Mouse (Mus musculus): Measurements from ENCODE around the gene Glyatl3.

Gene Glyatl3

DNA sequence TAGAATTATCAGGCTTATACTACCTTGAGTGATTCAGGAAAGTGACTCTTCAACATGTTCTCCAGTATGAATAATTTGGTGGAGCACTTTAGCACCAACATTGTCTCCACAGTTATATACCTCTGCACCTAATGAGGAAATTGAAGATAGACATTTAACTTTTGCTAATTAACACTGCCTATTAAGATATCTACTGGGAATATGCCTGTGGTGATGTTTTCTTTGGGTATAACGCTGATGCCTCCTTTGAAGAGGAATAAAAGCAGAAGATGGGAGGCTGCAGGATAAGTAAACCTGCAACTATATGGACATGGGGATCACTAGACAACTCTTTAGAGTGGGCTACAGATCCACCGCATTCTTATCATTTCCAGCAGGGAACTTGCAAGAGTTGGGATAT, at the start of gene Glyatl3:
TSS of gene Glyatl3 (minus strand) at position 101 of the 400 bp plus-strand sequence.
- no peak for ATAC-seq (ENCODE audit: low TSS enrichment)

DNA sequence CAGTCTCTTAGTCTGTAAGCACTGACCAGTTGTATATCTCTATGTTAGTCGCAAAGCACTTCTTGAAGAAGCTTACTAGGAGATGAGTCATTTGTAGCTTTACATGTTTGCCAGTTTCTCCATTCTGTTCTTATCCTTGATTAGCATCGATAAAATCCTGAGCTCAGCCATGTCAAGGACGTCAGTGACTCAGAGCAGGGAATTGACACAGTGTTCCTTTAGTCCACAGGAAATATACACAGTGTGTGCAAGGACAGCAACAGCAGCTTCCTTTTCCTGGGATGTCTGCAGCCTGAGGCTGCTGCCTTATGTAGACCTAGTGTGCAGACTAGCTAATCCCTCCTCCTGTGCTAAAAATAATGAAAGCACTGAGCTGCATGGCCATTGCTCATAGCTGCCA, 34.4 kb upstream of the Glyatl3 start:
- ATAC-seq (ENCODE audit: low TSS enrichment): no peak

DNA sequence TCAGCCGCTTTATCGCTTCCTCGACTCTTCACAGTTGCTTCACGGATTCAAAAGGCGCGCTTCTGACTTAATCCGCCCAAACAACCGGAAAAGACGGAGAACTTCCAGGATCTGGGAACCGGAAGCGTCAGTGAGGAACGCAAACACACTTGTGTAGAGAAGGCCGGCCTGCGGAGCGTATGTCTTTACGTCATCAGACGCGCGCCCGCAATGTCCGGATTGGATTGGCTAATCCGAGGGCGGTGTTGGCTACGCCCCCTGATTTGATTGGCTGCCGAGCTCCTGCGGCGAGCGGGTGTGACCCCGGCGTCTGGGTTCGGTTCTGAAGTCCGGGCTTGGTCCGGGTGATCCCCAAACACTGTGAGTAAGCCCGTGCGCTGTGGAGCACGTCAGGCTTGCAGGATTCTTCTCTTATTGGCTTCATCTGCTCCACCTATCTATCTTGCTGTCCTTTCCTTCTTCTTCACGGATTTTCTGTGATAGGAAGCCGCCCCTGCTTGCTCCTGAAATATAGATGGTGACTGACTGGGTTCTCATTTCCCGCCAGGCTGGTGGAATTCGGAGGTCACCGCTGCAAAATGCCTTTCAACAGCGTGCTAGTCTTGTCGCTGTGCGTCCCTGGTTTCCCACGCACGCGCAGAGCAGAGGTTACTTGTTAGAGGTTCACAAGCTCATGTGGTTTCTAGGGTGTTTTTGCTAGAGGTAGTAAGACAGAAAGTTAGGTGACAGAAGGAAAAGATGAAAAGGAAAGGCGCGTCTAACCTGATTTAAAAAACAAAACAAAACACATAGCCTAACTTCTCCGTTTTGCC, 20.5 kb upstream of the Glyatl3 start, which contains the start of the genes Mut and Cenpq:
TSS of gene Mut (plus strand) at position 266 of the 812 bp plus-strand sequence.
TSS of gene Cenpq (minus strand) at position 628 of the 812 bp plus-strand sequence.
- ATAC-seq (ENCODE audit: low TSS enrichment): peak; percentile 99

DNA sequence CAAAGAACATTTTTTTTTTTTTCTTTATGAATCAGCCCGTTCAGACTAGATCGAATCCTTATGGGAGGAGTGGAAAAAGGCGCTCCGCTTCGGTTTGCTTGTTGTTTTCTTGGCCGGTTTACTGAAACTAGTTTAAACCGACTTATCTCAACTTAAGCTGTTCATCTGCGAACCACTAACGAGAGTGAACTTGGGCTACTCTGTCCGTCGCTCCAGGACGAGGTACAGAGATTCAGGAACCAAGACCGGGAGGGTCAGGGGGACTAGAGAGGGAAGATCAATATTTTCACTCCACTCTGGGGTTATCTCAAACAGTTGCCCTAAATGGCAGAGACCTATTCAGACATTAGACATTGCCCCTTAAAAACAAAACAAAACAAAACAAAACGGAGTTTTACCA, 19.8 kb upstream of the Glyatl3 start:
- peak; percentile 7; the same call in 1 of the 2 replicates for ATAC-seq (ENCODE audit: low TSS enrichment)

DNA sequence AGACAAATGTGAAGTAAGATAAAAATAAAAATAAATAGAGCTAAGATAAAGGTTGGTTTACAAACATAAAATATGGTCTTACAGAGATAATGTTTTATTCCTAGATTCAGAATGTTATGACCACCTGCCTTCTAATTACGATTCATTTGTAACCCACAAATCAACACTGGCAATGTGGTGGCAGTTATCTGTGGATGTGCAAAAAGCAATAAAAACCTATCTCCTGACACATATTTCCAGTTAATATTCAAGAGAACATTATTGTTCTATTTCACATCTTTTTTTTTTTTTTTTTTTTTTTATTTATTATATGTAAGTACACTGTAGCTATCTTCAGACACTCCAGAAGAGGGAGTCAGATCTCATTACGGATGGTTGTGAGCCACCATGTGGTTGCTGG, 1.3 kb upstream of the Glyatl3 start:
- ATAC-seq (ENCODE audit: low TSS enrichment): no peak

DNA sequence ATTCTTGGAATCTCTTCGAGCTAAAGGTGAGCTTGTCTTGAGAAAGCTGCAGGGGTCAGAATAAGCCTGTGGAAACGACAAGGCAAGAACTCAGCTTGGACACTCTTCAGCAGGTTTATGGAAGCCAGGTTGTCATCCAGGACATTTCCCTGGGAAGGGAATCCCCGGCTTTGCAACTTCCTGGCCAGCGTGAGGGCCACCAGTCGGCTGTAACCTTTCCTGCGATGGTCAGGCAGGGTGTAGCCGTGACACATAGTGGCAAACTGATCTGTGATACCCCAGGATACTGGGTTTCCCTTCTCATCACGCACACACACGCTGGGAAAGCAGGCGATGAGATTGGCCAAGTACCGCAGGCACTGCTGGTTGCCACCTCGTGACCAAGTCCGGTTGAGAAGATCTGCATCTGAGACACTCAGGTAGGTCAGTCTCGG, 9.4 kb downstream of the Glyatl3 start:
- ATAC-seq (ENCODE audit: low TSS enrichment): no peak

DNA sequence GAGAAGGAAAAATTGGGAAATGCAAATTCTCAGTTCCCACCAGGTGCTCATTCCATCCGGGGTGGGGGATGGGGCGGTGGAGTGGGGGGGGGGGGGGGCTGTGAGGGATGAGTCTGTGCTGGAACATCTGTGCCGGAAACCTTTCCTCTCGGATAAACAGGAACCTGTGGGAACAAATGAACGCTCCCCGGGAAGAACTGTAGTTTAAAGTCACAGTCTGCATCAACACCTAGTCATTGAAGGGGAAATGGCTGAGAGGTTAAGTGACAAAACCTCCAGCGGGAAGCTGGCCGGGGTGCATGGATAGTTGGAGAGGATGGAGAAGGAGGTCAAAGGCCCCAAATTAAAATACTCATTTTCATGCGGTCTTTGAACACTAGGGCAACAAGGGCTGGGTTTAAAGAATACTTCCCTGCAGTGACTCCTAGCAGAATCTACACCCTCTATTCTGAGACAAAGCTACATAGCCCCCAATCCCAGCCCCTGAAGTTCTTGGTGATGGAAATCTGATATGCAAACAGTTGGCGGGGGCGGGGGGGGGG, 10.0 kb downstream of the Glyatl3 start:
- no peak for ATAC-seq (ENCODE audit: low TSS enrichment)

DNA sequence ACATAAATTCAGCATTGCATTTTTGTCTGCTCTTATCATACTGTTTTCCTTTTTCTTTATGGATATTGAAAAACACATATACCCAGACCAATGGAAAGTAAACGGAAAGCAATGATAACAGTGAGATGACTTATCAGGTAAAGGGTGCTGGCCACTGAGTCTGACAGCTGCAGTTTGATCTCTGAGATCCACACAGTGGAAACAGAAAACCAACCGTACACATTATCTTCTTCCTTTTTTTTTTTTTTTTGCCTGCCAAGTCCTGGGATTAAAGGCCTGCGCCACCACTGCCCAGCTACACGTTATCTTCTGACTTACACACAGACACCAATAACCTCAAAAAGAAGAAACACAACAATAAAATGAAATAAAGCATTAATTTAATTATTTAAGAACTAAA, 10.8 kb downstream of the Glyatl3 start:
- ATAC-seq (ENCODE audit: low TSS enrichment): no peak

DNA sequence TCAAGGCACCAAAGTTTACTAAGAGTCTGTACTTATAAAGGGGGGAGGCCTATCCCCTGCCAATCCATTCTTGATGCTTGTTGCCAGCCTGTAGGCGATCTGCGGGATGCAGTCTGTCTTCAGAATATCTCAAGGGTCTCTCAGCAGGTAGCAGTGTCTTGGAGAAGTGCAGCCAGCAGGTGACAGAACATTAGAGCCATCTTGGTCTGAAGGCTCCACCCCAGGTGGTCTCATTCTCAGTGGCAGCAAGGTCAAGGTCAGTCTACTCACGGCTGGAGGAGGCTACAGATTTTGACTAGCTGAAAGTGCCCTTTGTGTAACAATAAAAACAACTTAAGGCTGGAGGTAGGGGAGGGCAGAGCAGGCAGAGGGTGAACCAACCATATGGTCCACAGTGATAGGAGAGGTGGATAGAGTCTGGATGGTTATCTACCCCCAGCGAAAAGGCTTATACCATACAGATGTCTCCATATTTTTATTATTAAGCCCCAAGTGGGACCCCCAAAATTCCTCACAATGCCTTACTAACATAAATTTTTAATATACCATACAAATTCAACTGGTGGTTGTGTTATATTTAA, 14.3 kb downstream of the Glyatl3 start:
- no peak for ATAC-seq (ENCODE audit: low TSS enrichment)

DNA sequence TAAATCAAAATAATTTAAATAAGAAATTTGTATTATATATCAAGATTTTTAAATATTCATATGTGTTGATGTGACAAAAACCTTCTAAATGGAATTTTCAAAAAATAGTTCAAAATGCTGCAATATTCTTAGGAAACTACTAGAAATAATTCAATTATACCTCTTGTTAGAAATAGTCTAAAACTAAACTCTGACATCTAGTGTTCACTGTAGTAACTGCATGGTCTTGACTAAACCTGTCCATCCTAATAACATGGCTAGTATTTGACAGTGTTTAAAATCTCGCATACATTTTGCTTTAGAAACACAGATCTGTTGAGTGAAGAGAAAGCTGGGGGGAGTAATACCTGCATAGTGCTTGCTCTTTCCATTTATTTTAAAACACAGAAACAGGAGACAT, 17.3 kb downstream of the Glyatl3 start:
- peak; percentile 55; the same call in 1 of the 2 replicates for ATAC-seq (ENCODE audit: low TSS enrichment)

DNA sequence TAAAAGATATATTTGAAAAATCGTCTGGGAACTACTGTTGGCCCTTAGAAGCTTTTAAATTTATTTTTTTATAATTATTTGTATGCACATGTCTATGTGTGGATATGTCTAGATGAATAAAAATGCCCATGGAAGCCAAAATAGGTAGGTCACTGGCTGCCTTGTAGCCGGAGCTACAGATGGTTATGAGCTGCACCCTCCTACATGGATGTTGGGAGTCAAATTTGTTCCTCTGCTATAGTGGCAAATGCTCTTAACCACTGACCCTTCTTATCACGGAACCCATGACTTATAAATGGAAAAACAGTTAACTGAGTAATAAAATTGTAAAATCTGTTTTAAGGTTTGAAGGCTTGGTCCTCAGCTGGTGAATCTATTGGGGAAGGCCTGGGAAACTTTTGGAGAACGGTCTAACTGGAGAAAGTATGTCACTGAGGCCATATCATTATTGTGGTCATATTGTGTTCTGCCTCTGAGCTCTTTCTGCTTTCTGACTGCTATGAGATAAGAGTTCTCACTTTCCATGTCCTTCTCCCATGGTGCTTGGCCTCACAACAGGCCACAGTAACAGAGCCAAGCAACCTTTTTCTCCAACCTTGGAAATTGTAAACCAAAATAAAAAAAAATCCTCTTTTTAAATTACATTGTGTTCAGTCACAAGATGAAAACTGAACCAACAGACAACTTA, 26.2 kb downstream of the Glyatl3 start:
- no peak for ATAC-seq (ENCODE audit: low TSS enrichment)

DNA sequence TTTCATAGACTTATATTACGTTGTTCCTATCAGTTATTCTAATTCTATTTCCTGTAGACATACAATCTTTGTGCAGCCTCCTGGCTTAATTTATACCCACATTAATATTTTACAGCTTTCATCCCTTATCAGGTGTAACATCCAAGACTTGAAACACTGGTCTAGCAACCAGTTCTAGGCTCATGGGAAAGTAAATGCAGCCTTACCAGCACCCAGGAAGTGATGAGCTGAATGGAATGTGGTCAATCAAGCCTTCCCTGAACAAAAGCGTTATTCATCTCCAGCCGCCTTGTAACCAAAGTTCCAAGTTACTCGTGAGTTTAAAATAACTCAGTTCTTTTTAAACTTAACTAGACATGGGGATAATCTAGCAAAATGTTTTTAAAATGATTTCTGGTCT, 29.0 kb downstream of the Glyatl3 start:
- no peak for ATAC-seq (ENCODE audit: low TSS enrichment)

DNA sequence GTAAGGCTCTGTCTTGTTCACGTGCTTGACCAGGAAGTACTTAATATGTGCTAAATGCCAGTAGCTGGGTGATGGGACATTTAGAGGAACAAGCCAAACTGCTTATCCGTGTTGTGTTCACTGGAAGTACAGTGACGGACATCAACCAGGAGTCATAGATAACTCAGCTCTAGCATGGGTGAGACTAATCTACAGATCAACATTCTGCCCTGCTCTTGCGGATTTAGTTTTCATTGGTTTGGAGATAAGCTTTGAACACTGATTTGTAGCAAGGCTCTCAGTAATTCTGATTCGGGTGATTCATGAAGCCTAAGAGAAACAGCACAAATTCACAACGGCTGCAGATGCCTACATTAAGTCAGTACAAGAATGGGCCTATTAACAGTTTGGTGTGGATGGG, 32.0 kb downstream of the Glyatl3 start:
- ATAC-seq (ENCODE audit: low TSS enrichment): no peak

DNA sequence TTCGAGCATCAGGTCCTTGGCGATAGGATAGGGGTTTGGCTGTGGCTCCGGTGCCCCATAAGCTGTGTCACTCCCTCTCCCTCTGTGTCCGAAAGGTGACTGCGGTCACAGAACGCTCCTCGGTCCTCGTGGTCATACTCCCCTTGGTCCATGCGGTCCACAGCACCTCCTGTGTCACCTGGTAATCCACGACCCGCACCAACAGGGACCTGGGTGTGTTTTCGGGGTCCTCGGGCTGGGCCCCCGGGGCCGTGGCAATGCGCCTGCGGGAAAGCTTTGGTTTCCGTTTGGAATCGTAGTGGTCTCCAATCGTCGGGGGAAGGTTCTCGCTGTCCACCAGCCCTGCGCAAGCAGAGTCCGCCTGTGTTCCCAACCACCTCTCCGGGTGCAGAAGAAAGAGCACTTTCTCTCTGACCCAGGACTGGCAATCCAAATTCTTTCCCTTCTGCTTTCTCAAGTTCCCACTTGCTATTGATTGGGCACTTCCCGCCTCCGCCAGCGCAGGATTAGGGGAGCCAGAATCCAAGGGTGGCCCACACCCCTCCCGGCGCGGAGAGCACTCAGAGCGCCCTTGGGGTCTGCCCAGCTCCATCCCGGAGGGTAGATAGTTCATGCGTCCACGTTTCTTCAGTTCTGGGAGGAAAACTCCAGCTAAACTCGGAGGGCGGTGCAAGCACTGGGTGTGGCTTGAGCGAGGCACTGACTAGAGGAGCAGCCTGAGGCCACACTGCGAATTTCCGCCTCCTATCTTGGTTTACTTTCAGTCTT, 34.0 kb downstream of the Glyatl3 start, which contains the start of gene 9130008F23Rik:
TSS of gene 9130008F23Rik (minus strand) at position 636 of the 768 bp plus-strand sequence.
- peak; percentile 59 for ATAC-seq (ENCODE audit: low TSS enrichment)

DNA sequence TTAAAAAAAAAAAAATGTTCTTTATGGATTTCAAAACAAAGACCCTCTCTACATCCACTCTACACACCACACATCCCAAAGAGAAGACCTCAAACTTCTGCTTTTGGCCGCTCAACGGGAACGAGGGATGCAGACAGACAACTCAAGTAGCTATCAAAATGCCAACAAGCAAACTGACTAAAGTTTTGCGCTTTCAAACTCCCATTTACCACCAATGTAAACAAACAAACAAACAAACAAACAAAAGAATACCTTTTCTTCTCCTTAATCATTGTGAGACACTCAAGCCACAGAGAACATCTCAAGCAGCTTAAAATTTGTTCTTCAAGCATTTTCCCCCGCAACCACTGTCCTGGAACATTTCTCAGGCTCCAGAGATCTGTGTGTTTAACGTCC, 34.6 kb downstream of the Glyatl3 start:
- ATAC-seq (ENCODE audit: low TSS enrichment): no peak

DNA sequence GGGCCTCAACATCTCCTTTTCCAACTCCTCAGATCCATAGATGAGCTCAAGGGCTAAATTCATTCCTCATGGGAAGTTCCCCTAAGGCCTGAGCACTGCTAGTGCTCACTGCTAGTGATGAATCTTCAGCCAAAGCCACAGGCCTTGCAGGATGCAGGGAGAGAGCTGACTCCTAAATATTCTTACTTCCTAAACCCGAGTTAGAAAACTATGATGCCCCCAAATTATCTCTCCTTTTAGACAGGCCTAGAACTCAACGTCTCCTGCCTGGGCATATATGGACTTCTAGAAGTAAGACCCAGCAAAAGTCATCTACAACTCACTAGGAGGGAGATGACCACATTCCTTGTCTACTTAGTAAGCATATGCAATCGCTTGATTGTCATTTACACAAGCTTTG, 36.4 kb downstream of the Glyatl3 start:
- ATAC-seq (ENCODE audit: low TSS enrichment): no peak

DNA sequence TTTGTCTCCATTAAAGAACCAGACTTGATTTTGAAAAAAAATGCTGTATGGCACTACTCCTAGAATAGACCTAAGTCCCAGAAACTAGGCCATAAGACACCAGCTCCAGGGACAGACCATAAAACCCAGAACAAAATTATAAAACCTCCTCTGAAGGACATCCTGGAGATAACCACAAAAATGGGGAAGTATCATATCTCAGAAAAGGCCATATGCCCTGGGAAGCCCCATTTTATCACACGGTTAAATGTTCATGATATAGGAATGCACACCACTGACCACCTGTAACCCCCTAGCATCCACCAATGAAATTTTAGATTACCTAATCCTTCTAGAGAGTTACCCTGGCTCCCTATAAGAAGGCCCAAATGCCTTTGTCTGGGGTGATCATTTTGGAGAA, 38.6 kb downstream of the Glyatl3 start:
- ATAC-seq (ENCODE audit: low TSS enrichment): no peak

DNA sequence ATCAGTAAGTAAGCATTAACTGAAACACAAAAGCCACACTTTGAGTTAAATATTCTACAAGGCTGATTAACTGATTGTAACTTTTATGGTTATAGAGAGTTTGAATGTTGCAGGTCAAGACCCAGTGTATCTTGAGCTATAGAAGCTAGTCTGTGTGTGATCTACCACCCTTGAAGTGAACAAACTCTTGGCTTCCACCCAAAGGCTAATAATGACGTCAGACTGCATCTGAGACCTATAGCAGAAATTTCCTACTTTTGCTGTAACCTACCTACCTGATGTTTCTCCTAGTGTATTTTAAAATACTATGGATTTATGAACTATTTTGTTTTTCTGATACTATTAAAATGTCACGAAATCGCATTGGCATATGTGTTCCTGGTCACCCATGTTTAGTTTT, 39.4 kb downstream of the Glyatl3 start:
- ATAC-seq (ENCODE audit: low TSS enrichment): no peak

DNA sequence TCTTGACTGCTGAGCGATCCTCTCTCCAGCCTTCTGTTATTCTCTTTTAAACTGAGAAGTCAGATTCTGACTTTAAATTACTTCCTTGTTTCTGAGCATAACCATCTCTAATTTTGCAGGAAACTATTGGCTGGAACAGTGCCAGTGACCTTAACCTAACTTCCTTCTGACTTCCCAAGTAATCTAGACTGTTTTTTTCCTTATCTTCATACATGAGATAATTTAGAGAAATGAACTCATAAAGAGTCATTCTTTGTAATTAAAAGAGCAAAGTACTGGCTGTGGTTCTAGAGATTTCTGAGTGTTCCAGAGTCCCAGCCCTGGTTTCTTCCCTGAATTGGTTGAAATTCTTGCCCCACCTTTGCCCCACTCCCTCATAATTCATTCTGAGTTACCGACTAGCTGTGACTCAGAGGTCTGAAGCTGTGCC, 40.6 kb downstream of the Glyatl3 start:
- no peak for ATAC-seq (ENCODE audit: low TSS enrichment)

DNA sequence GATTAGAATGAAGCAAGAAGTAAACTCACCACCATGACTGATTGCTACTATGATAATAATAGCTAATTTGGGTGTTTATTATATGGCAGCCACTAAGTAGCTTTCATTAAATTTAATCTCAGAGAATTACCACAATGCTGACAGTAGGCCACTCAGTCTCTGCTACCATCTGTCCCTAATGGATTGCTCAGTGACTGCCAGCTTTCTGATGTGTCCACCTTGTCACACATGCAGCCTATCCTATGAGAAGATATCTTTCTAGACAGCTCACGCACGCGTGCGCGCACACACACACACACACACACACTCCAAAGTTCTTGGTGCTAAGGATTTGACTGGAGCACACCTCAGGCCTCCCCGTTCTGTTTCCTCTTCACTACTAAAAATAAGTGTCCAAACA, 41.5 kb downstream of the Glyatl3 start:
- no peak for ATAC-seq (ENCODE audit: low TSS enrichment)

DNA sequence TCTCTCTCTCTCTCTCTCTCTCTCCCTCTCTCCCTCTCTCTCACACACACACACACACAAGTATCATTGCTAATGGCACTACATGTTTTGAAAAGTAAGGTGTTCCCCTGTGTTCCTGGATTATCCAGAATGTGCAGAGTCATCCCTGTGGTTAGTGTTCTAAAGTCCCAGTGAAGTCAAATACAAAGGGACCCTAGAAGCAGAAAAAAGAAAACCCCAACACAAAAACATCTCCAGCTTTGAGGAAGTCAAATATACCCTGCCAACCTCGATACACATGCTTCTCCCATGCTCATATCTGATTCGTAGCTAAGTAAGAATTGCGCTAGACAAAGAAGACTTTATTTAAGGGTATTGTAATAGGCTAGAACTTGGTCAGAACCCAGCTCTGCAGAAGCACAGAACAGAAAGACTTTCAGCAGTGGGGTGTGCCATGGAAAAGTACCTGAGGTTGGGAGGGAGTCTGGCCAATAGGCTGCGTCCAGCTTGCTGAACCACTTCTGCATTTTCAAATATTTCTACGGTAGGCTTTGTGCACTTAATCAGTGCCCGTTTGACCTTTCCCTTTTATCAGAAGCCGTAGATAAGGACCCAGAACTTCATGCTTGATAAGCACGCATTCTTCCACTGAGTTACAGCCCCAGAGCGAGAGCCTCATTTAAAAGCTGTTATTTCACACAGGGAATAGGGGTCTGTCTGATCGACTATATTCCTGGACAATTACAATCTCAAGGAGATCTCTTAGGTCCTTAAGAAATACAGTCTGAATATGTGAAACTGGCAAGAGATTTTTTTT, 45.0 kb downstream of the Glyatl3 start:
- no peak for ATAC-seq (ENCODE audit: low TSS enrichment)
